Mouse (Mus musculus): ENCODE measurements around the gene Tmem189. TPM values are rescaled to one million over a fixed set of nuclear protein-coding genes. Genes with fewer than 3 reads are reported as not detected.
"Not testable (repeated sequence)": the region's sequence is repeated elsewhere in the genome, so short reads cannot be mapped to it uniquely, and the experiment has no call there.

The Tmem189 gene
- total RNA-seq, 2 experiments from 2014 or later: 27.2 TPM

DNA sequence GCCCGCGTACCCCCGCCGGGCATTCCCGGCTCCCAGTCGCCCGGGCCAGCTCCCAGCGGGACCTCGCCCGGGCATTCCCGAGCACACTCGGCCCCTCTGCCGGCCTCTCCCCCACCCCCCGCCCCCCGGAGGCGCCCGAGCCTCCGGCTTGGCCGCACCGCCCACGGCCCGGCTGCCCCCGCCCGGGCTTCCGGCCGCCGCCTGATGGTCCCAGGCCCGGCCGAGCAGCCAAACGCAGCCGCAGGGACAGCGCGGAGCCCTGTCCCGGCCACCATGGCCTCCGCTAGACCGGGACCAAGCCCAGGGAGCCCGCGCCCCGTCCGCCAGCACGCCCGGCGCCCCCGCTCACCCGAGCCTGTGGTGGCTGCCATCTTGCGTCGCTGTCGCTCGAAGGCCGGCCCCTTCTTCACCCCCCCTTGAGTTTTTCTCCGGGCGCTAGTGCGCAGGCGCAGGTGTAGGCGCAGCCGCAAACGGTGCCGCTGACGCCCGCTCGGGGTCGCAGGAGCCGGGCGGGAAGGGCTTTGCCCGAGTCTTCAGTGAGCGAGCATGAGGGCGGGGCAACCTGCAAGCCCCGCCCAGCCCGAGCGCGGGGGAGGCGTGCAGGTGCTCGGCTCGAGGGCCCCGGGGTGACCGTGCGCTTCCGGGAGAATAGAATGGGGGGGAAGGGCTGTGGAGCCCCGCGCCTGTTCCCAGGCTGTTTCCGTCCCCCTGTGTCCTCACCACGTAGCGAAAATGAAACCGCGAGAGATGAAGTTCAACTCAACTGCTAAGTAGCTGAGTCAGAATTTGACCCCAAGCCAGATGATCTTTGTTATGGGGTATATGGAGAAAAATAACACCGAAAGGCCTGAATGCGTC lies 57.8 kb downstream of the Tmem189 start, which contains the start of gene Ube2v1:
Ube2v1 (minus strand) TSS at position 505 of the 858 bp plus-strand sequence.
- DNase-seq (ENCODE audit: low spot score): peak; percentile 96
- intact Hi-C loops (cut with DNase I): no loop called here

DNA sequence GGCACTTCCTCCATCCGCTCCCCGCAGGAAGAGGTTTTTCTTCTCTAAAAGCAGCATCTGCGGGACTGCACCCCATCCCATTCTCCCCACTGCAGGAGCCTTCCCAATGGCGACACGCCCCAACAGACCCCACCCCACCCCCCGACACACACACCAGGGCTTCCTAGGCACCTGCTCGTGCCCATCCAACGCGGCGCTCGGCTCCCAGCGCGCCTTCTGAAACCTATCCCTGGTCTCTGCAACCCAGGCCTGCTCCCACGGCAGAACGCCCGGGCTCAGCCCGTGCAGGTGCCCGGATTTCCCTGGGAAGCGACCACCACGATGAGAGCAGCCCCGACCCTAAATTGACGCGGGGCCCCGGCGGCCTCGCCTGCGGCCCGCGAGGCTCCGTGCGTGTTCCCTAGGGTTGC lies 58.4 kb downstream of the Tmem189 start:
- DNase-seq (ENCODE audit: low spot score): no peak
- intact Hi-C loops (cut with DNase I): no loop called here

- intact Hi-C loops (cut with DNase I): no loop called here
Observed at GRCm38 (mm10) chr2:167630421-167630820, 59.2 kb downstream of the Tmem189 start.

DNA sequence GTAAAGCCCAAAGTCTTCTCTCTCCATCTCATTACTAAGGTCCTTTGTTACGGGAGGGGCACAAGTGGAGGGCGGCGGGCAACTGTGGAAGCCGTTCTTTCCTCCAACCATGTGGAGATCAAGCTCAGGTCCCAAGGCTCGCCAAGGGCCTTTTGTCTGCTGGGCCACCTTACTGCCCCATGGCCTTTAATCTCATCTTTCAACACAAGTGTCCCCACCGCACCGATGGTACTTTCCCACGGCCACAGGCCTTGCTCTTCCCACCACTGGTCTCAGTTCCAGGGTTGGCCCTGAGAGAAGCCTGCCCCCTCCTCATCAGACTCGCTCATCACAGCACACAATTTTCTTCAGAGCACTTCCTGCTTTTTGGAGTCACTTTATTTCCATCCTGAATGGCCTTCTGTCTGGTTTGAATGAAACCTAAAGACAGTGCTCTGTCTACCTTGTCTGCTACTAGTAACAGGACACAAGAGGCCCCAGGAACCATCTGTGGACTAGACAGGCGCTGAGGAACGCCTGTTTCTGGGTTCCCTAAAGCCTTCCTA lies 59.9 kb downstream of the Tmem189 start:
- no peak for DNase-seq (ENCODE audit: low spot score)
- intact Hi-C loops (cut with DNase I): no loop called here

More at GRCm38 (mm10) chr2:167630421-167630820, 59.2 kb downstream of the Tmem189 start:
- DNase-seq (ENCODE audit: low spot score): no peak

DNA sequence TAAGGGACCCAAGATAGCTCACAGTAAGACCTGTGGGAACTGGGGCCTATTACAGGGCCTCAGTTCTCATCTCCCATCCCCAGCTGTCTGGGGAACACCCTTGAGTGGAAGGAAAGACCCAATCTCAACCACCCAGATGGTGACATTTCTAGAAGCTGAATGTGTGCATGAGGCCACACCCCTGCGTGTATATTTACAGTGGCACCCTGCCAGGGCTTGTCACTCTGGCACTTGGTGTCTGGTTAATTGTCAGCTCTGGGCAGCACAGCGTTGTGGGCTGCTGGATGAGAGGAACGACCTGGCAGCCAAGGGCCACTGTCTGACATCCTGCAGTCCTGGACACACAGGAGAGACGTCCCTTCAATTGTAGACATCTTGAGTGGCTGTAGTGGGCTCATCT lies 60.8 kb downstream of the Tmem189 start:
- intact Hi-C loops (cut with DNase I): no loop called here
- no peak for DNase-seq (ENCODE audit: low spot score)

DNA sequence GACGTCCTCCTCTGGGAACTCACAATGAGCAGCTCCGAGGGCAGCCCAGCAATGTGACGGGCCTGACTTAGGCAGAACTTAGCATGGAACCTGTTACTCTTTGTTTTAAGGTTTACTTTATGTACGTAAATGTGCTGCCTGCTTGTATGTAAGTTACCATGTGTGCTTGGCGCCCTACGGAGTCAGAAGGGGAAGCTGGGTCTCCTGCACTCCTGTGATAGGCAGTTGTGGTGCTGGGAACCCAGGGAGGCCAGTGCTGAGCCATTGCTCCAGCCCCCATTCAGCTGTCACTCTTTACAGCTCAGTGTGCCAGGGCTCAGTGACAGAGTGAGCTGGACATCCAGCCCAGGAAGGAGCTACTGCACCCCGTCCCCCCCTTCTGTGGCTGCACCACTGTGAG lies 62.6 kb downstream of the Tmem189 start:
- intact Hi-C loops (cut with DNase I): no loop called here
- no peak for DNase-seq (ENCODE audit: low spot score)

- intact Hi-C loops (cut with DNase I): no loop called here
- no peak for DNase-seq (ENCODE audit: low spot score)
Observed at GRCm38 (mm10) chr2:167625670-167626069, 64.0 kb downstream of the Tmem189 start.

GRCm38 (mm10) chr2:167624368-167625075 lies 65.1 kb downstream of the Tmem189 start:
- intact Hi-C loops (cut with DNase I): no loop called here
- no peak for DNase-seq (ENCODE audit: low spot score)

DNA sequence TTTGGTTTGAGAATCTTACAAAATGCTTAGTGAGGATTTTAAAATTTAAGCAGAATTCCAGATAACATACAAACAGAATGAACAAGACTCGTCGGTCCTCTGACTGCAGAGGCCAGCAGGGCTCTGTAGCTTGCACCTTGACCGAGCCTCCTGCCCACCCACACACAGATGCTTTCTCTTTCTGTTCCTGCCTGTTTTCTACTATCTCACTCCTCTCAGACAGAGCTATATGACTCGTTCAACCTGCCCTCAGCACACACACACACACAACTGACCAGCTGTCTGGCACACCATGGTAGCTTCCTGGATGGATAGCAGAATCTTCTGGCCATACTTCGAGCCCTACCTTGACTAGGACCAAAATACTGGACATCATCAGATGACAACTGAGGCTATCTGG lies 66.7 kb downstream of the Tmem189 start:
- DNase-seq (ENCODE audit: low spot score): no peak
- intact Hi-C loops (cut with DNase I): no loop called here

- DNase-seq (ENCODE audit: low spot score): no peak
- intact Hi-C loops (cut with DNase I): no loop called here
Observed at GRCm38 (mm10) chr2:167622352-167622751, 67.3 kb downstream of the Tmem189 start.

- intact Hi-C loops (cut with DNase I): no loop called here
- DNase-seq (ENCODE audit: low spot score): no peak
Observed at GRCm38 (mm10) chr2:167621255-167622087, 68.2 kb downstream of the Tmem189 start.

GRCm38 (mm10) chr2:167617472-167617871 lies 72.2 kb downstream of the Tmem189 start:
- no peak for DNase-seq (ENCODE audit: low spot score)
- intact Hi-C loops (cut with DNase I): no loop called here

DNA sequence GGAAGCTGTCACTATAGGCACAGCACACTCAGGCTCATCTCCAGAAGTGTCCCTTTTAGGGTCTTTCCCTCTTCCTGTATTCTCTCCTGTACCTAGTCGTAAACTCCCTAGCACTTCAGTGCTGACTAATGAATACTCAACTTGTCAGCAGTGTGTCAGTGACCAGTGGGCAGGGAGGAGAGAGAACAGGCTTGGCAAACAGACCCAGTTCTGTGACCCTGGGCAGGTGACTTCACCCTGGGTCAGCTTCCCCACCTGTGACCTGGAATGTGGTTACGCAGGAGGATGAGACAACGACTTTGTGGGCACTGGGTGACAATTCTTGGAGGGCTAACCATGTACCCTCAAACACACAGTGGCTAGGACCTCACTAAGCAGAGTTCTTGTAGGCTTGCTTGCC lies 72.6 kb downstream of the Tmem189 start:
- no peak for DNase-seq (ENCODE audit: low spot score)
- intact Hi-C loops (cut with DNase I): no loop called here

DNA sequence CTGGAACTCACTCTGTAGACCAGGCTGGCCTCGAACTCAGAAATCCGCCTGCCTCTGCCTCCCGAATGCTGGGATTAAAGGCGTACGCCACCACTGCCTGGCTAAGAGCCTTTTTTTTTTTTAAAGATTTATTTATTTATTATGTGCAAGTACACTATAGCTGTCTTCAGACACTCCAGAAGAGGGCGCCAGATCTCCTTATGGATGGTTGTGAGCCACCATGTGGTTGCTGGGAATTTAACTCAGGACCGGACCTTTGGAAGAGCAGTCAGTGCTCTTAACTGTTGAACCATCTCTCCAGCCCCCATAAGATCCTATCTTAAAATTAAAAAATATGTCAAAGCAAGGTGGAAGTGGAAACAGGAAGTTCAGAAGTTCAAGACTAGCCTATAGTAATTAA lies 76.3 kb downstream of the Tmem189 start:
- intact Hi-C loops (cut with DNase I); DNase-seq (ENCODE audit: low spot score): not testable (repeated sequence)

- intact Hi-C loops (cut with DNase I): no loop called here
- DNase-seq (ENCODE audit: low spot score): no peak
Observed at GRCm38 (mm10) chr2:167612122-167612521, 77.5 kb downstream of the Tmem189 start.

DNA sequence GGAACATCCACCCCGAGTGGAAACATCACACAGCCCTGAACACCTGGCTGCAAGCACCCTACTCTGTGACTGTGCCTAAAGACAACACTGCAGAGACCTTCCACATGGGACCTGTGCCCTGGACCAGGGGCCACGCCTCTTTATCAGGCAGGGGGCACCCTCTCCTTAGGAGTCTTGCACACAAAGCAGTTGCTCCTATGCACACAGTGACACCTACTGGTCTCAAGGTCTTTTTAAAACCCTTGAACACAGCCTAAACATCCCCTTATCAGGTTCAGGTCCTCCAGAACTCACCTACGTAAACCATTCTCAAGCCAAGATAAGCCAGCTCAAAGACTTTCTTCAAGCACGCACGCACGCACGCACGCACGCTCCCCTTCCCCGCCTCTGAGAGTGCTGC lies 78.3 kb downstream of the Tmem189 start:
- intact Hi-C loops (cut with DNase I): no loop called here
- no peak for DNase-seq (ENCODE audit: low spot score)

GRCm38 (mm10) chr2:167606745-167607123 lies 82.9 kb downstream of the Tmem189 start:
- intact Hi-C loops (cut with DNase I): no loop called here
- DNase-seq (ENCODE audit: low spot score): no peak

- intact Hi-C loops (cut with DNase I): loop anchor here (1.0 kb wide), 1 partner anchor 69 kb away; no protein-coding TSS in a partner anchor
- no peak for DNase-seq (ENCODE audit: low spot score)
Observed at GRCm38 (mm10) chr2:167605817-167606744, 83.5 kb downstream of the Tmem189 start.

Data from heart, postnatal 25 days (tissue).